Mouse (Mus musculus): ENCODE measurements at regions not wholly inside any gene's neighbourhood (a gene's known extent, or its start where the extent isn't known, plus 50 kb on each side); places are given as distances from the start of the nearest gene placed in this dataset.

GRCm38 (mm10) chr8:87137412-87137811, 252.4 kb upstream of the N4bp1 start:
- no peak overlapping the region for H3K9ac ChIP-seq
- H3K4me1 ChIP-seq (replicated peaks): no peaks in the 10 kb centered on the region
- ATAC-seq: no peak
- H3K4me3 ChIP-seq (replicated peaks): no peak overlapping the region
- no peaks in the 10 kb centered on the region for H3K27me3 ChIP-seq (replicated peaks)
- no peak overlapping the region for H3K4me2 ChIP-seq (replicated peaks)
- H3K36me3 ChIP-seq: no peaks in the 10 kb centered on the region
- H3K9me3 ChIP-seq: no peaks in the 10 kb centered on the region
- no peak overlapping the region for H3K27ac ChIP-seq
- 89% methylated on average over 4 of the region's 4 CpGs for WGBS

GRCm38 (mm10) chr8:87131716-87132115, 246.7 kb upstream of the N4bp1 start:
- Histone ChIP-seq H3K36me3 (no peaks in the 10 kb centered on the region), H3K27me3 (replicated peaks) (no peaks in the 10 kb centered on the region), H3K9ac (no peak overlapping the region), H3K9me3 (no peaks in the 10 kb centered on the region), H3K27ac (no peak overlapping the region), H3K4me1 (replicated peaks) (no peaks in the 10 kb centered on the region), H3K4me2 (replicated peaks) (no peak overlapping the region), H3K4me3 (replicated peaks) (no peak overlapping the region)
- 83% methylated on average over 3 of the region's 3 CpGs for WGBS
- ATAC-seq: no peak

GRCm38 (mm10) chr8:87130691-87131090, 245.6 kb upstream of the N4bp1 start:
- H3K9ac ChIP-seq: no peak overlapping the region
- H3K27me3 ChIP-seq (replicated peaks): no peaks in the 10 kb centered on the region
- H3K9me3 ChIP-seq: no peaks in the 10 kb centered on the region
- H3K36me3 ChIP-seq: no peaks in the 10 kb centered on the region
- no peak overlapping the region for H3K27ac ChIP-seq
- no peaks in the 10 kb centered on the region for H3K4me1 ChIP-seq (replicated peaks)
- 0 out of 2 replicates have a peak, but pooled peaks have one; percentile 47 for ATAC-seq
- H3K4me3 ChIP-seq (replicated peaks): no peak overlapping the region
- H3K4me2 ChIP-seq (replicated peaks): no peak overlapping the region
- 32% methylated on average over 3 of the region's 3 CpGs for WGBS

DNA sequence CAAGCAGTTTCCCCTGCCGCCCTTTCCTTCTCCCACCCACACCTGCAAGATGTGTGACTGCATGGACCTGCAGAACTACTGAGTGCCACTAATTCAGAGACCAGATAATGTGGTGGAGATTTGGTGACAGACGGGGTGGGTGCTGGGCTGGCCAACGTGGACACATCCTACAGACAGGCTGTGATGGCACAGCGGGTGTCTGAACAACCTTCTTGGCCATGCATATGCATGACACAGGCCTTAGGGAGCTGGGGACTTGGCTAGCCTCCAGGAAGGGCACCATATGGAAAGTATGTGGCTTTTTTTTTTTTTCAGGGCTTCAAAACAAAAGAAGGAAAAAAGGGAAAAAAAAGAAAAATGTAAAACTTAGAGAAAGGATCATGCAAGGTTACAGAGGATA, 243.5 kb upstream of the N4bp1 start:
- ATAC-seq: no peak
- 74% methylated on average over 4 of the region's 4 CpGs for whole genome bisulfite sequencing

DNA sequence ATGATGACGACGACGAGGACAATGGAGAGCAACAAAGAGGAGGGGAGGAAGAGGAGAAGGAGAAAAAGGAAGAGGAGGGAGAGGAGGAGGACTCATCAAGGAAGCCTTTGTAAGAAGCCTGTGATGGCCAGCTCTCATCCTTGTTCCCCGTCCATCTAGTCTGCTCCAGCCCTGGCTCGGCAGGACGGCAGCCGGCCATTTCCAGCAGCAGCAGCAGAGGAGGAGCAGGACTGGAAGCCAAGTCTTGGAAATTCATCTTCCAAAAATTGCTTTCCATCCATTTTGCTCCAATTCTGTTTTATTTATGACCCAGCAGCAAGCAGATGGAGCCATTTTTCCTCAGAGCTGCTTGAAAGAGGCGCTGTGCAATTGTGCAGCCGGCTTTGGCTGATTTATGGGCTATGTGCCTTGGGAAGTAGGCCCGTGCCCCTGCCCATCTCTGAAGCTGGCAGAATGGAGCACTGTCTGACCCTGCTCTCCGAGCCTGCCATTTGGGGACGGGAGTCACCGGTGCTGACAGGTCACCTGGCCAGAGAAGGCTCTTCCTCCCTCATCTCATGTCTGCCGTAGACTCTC, 231.2 kb upstream of the N4bp1 start:
- 59% methylated on average over 14 of the region's 14 CpGs for WGBS
- H3K9me3 ChIP-seq: no peaks in the 10 kb centered on the region
- ATAC-seq: no peak
- H3K4me3 ChIP-seq (replicated peaks): no peak overlapping the region
- H3K27ac ChIP-seq: no peak overlapping the region
- H3K27me3 ChIP-seq (replicated peaks): no peaks in the 10 kb centered on the region
- 0 out of 2 replicates have a peak, but pooled peaks cover 5% of the 10 kb centered on the region for H3K4me1 ChIP-seq (replicated peaks)
- no peak overlapping the region for H3K4me2 ChIP-seq (replicated peaks)
- no peaks in the 10 kb centered on the region for H3K36me3 ChIP-seq
- H3K9ac ChIP-seq: no peak overlapping the region

More for the DNA sequence above, 243.5 kb upstream of the N4bp1 start:
- Histone ChIP-seq H3K27me3 (replicated peaks) (no peaks in the 10 kb centered on the region), H3K27ac (no peak overlapping the region), H3K4me2 (replicated peaks) (no peak overlapping the region), H3K4me1 (replicated peaks) (no peaks in the 10 kb centered on the region), H3K9me3 (no peaks in the 10 kb centered on the region), H3K9ac (no peak overlapping the region), H3K4me3 (replicated peaks) (no peak overlapping the region), H3K36me3 (no peaks in the 10 kb centered on the region)

DNA sequence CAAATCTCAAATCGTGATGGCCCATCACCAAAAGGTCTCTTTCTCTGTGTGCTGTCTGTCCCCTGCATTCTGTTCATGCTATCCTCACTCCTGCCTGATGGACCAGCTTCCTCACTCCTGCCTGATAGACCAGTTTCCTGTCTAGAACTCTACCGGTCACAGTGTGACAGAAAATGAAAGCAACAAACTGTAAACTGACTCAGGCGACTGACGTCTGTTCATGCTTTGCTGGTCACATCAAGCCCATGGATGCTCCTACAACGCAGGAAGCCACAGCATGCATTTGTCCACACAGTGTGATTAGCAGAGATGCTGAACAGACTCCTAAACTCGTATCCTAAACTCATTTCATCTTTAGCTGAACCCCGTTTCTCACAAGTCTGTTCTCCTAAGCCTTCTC, 227.3 kb upstream of the N4bp1 start:
- no peak overlapping the region for H3K4me3 ChIP-seq (replicated peaks)
- H3K36me3 ChIP-seq: no peaks in the 10 kb centered on the region
- H3K4me2 ChIP-seq (replicated peaks): no peak overlapping the region
- ATAC-seq: no peak
- WGBS: 77% methylated on average over 7 of the region's 7 CpGs
- H3K9ac ChIP-seq: no peak overlapping the region
- no peaks in the 10 kb centered on the region for H3K9me3 ChIP-seq
- H3K27me3 ChIP-seq (replicated peaks): no peaks in the 10 kb centered on the region
- H3K4me1 ChIP-seq (replicated peaks): no peaks in the 10 kb centered on the region
- H3K27ac ChIP-seq: no peak overlapping the region

DNA sequence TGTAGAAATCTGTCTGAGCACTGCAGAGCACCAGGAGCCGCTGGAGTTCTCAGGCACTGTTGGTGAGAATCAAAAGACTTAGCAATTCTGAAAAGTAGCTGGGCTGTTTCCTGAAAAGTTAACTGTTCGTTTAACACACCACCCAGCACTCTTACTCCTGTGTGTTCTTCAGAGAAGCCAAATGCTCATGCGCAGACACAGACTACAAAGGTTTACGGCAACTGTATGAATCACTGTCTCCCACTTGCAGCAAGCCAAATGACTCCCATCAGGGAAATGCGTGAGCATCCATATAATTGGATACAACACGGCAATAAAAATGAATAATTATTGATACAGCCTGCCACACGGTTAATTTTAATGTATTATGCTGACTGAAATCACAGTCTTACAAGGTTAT, 220.0 kb upstream of the N4bp1 start:
- 70% methylated on average over 7 of the region's 7 CpGs for WGBS

DNA sequence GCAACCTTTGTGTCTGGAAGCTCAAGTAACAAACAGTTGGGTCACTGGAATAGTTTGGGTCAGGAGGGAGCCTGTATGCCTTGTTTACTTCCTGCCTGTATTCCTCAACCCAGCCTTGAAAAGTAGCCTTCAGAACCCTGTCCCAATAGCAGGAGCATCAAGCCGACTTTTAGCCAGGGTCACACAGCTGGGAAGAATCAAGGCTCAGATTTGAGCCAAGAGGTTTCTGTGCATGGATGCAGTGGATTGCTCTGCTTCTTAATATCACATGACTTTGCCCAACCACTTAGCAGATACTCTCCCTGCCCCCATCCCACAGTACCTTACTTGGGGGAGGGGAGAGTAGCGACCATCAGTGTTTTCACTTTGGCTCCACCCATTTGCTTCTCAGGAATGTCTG, 210.2 kb upstream of the N4bp1 start:
- Histone ChIP-seq H3K9me3 (no peaks in the 10 kb centered on the region), H3K36me3 (no peaks in the 10 kb centered on the region), H3K4me3 (replicated peaks) (no peak overlapping the region), H3K27ac (no peak overlapping the region), H3K27me3 (replicated peaks) (no peaks in the 10 kb centered on the region), H3K4me2 (replicated peaks) (no peak overlapping the region), H3K4me1 (replicated peaks) (no peaks in the 10 kb centered on the region), H3K9ac (no peak overlapping the region)
- no peak for ATAC-seq
- WGBS: 51% methylated on average over 2 of the region's 2 CpGs

More for the DNA sequence above, 220.0 kb upstream of the N4bp1 start:
- H3K27me3 ChIP-seq (replicated peaks): no peaks in the 10 kb centered on the region
- H3K36me3 ChIP-seq: no peaks in the 10 kb centered on the region
- no peak for ATAC-seq
- H3K9ac ChIP-seq: no peak overlapping the region
- no peaks in the 10 kb centered on the region for H3K4me1 ChIP-seq (replicated peaks)
- no peaks in the 10 kb centered on the region for H3K9me3 ChIP-seq
- H3K27ac ChIP-seq: no peak overlapping the region
- H3K4me3 ChIP-seq (replicated peaks): no peak overlapping the region
- H3K4me2 ChIP-seq (replicated peaks): no peak overlapping the region

- ATAC-seq: no peak
- 65% methylated on average over 4 of the region's 4 CpGs for WGBS
- no peak overlapping the region for H3K4me2 ChIP-seq (replicated peaks)
- no peaks in the 10 kb centered on the region for H3K4me1 ChIP-seq (replicated peaks)
- H3K27me3 ChIP-seq (replicated peaks): no peaks in the 10 kb centered on the region
- H3K4me3 ChIP-seq (replicated peaks): no peak overlapping the region
- H3K9me3 ChIP-seq: no peaks in the 10 kb centered on the region
- H3K36me3 ChIP-seq: no peaks in the 10 kb centered on the region
- no peak overlapping the region for H3K27ac ChIP-seq
- no peak overlapping the region for H3K9ac ChIP-seq
Measured at GRCm38 (mm10) chr8:87094685-87095084, 209.6 kb upstream of the N4bp1 start.

GRCm38 (mm10) chr8:87093716-87094115, 208.7 kb upstream of the N4bp1 start:
- Histone ChIP-seq H3K36me3 (no peaks in the 10 kb centered on the region), H3K27ac (no peak overlapping the region), H3K4me2 (replicated peaks) (no peak overlapping the region), H3K27me3 (replicated peaks) (no peaks in the 10 kb centered on the region), H3K9ac (no peak overlapping the region), H3K4me3 (replicated peaks) (no peak overlapping the region), H3K4me1 (replicated peaks) (no peaks in the 10 kb centered on the region), H3K9me3 (no peaks in the 10 kb centered on the region)
- no peak for ATAC-seq
- WGBS: 50% methylated on average over 10 of the region's 10 CpGs

DNA sequence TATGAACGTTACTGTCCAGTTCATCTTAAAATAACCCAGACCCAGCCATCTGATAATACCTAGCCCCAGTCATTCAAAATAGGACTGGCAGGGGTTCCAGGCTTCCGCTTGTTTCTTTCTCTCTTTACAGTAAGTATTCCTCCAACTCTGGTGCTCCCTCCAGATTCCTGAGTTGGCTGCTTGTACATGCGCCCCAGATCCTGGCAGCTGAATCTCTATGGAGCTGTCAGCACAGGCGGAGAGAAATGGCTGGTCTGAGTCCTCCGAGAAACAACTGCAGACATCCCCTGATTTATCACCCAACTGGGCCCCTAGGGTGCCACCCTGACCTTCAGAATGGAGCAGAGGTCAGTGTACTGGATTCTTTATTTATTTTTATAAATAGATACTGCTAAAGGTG, 208.0 kb upstream of the N4bp1 start:
- Histone ChIP-seq H3K36me3 (no peaks in the 10 kb centered on the region), H3K27me3 (replicated peaks) (no peaks in the 10 kb centered on the region), H3K4me1 (replicated peaks) (no peaks in the 10 kb centered on the region), H3K9me3 (no peaks in the 10 kb centered on the region), H3K4me2 (replicated peaks) (no peak overlapping the region), H3K9ac (no peak overlapping the region), H3K4me3 (replicated peaks) (no peak overlapping the region), H3K27ac (no peak overlapping the region)
- ATAC-seq: no peak
- 54% methylated on average over 5 of the region's 5 CpGs for WGBS

GRCm38 (mm10) chr8:87087451-87088095, 202.5 kb upstream of the N4bp1 start:
- WGBS: 41% methylated on average over 9 of the region's 9 CpGs

GRCm38 (mm10) chr8:87078260-87078659, 193.2 kb upstream of the N4bp1 start:
- Histone ChIP-seq H3K36me3 (no peaks in the 10 kb centered on the region), H3K9me3 (no peaks in the 10 kb centered on the region), H3K4me3 (replicated peaks) (no peak overlapping the region), H3K27ac (no peak overlapping the region), H3K27me3 (replicated peaks) (no peaks in the 10 kb centered on the region), H3K4me2 (replicated peaks) (no peak overlapping the region), H3K9ac (no peak overlapping the region), H3K4me1 (replicated peaks) (no peaks in the 10 kb centered on the region)
- WGBS: 74% methylated on average over 6 of the region's 6 CpGs
- no peak for ATAC-seq

More at GRCm38 (mm10) chr8:87087451-87088095, 202.5 kb upstream of the N4bp1 start:
- Histone ChIP-seq H3K27me3 (replicated peaks) (no peaks in the 10 kb centered on the region), H3K4me1 (replicated peaks) (no peaks in the 10 kb centered on the region), H3K27ac (no peak overlapping the region), H3K9me3 (no peaks in the 10 kb centered on the region), H3K36me3 (no peaks in the 10 kb centered on the region), H3K9ac (no peak overlapping the region), H3K4me3 (replicated peaks) (no peak overlapping the region), H3K4me2 (replicated peaks) (no peak overlapping the region)
- no peak for ATAC-seq
